Mouse (Mus musculus): ENCODE measurements around the gene Cmya5. TPM values are rescaled to one million over a fixed set of nuclear protein-coding genes. Genes with fewer than 3 reads are reported as not detected.

The Cmya5 gene
- polyA plus RNA-seq, 1 experiment from 2014 or later, result 3.9 TPM

- Histone ChIP-seq H3K27ac (ENCODE audit: poor library complexity, severe bottlenecking) (no peak overlapping the region), H3K4me3 (no peak overlapping the region), H3K27me3 (replicated peaks) (no peaks in the 10 kb centered on the region), H3K9me3 (replicated peaks) (peaks cover 3% of the 10 kb centered on the region; the same call in 1 of the 2 replicates), H3K9ac (no peak overlapping the region), H3K4me1 (replicated peaks) (no peaks in the 10 kb centered on the region), H3K36me3 (peaks cover 3% of the 10 kb centered on the region; the same call in 1 of the 2 replicates), H3K4me2 (no peak overlapping the region)
- 69% methylated on average over 7 of the region's 7 CpGs for WGBS
- no peak for ATAC-seq (ENCODE audit: insufficient number of reproducible peaks, low FRiP score)
Observed at GRCm38 (mm10) chr13:93117241-93117640, 27.3 kb downstream of the Cmya5 start.

GRCm38 (mm10) chr13:93102340-93103090 lies 42.0 kb downstream of the Cmya5 start:
- no peak overlapping the region for H3K9ac ChIP-seq
- no peaks in the 10 kb centered on the region for H3K4me1 ChIP-seq (replicated peaks)
- no peak overlapping the region for H3K4me3 ChIP-seq
- H3K27me3 ChIP-seq (replicated peaks), result no peaks in the 10 kb centered on the region
- no peaks in the 10 kb centered on the region for H3K9me3 ChIP-seq (replicated peaks)
- H3K36me3 ChIP-seq, result 0 out of 2 replicates have a peak, but pooled peaks cover 2% of the 10 kb centered on the region
- no peak overlapping the region for H3K27ac ChIP-seq (ENCODE audit: poor library complexity, severe bottlenecking)
- ATAC-seq (ENCODE audit: insufficient number of reproducible peaks, low FRiP score), result no peak
- WGBS, result 74% methylated on average over 4 of the region's 4 CpGs
- H3K4me2 ChIP-seq, result no peak overlapping the region

GRCm38 (mm10) chr13:93098596-93098995 lies 45.9 kb downstream of the Cmya5 start:
- Histone ChIP-seq H3K4me3 (no peak overlapping the region), H3K36me3 (0 out of 2 replicates have a peak, but pooled peaks cover 4% of the 10 kb centered on the region), H3K27ac (ENCODE audit: poor library complexity, severe bottlenecking) (no peak overlapping the region), H3K27me3 (replicated peaks) (no peaks in the 10 kb centered on the region), H3K9ac (no peak overlapping the region), H3K4me2 (no peak overlapping the region), H3K4me1 (replicated peaks) (peaks cover 12% of the 10 kb centered on the region), H3K9me3 (replicated peaks) (no peaks in the 10 kb centered on the region)
- no peak for ATAC-seq (ENCODE audit: insufficient number of reproducible peaks, low FRiP score)
- 81% methylated on average over 3 of the region's 3 CpGs for WGBS

- Histone ChIP-seq H3K4me1 (replicated peaks) (peaks cover 12% of the 10 kb centered on the region), H3K27ac (ENCODE audit: poor library complexity, severe bottlenecking) (no peak overlapping the region), H3K9me3 (replicated peaks) (no peaks in the 10 kb centered on the region), H3K36me3 (0 out of 2 replicates have a peak, but pooled peaks cover 4% of the 10 kb centered on the region), H3K27me3 (replicated peaks) (no peaks in the 10 kb centered on the region), H3K9ac (no peak overlapping the region), H3K4me2 (no peak overlapping the region), H3K4me3 (no peak overlapping the region)
- WGBS, result 87% methylated on average over 6 of the region's 6 CpGs
- no peak for ATAC-seq (ENCODE audit: insufficient number of reproducible peaks, low FRiP score)
Observed at GRCm38 (mm10) chr13:93096643-93097042, 47.9 kb downstream of the Cmya5 start.

GRCm38 (mm10) chr13:93095097-93095791 lies 49.3 kb downstream of the Cmya5 start:
- no peak overlapping the region for H3K4me3 ChIP-seq
- no peak overlapping the region for H3K9ac ChIP-seq
- ATAC-seq (ENCODE audit: insufficient number of reproducible peaks, low FRiP score), result no peak
- H3K36me3 ChIP-seq, result 0 out of 2 replicates have a peak, but pooled peaks cover 4% of the 10 kb centered on the region
- H3K9me3 ChIP-seq (replicated peaks), result no peaks in the 10 kb centered on the region
- H3K4me1 ChIP-seq (replicated peaks), result peaks cover 12% of the 10 kb centered on the region
- H3K27me3 ChIP-seq (replicated peaks), result no peaks in the 10 kb centered on the region
- H3K4me2 ChIP-seq, result no peak overlapping the region
- H3K27ac ChIP-seq (ENCODE audit: poor library complexity, severe bottlenecking), result no peak overlapping the region
- 84% methylated on average over 15 of the region's 15 CpGs for WGBS

GRCm38 (mm10) chr13:93094204-93094935 lies 50.2 kb downstream of the Cmya5 start:
- Histone ChIP-seq H3K27ac (ENCODE audit: poor library complexity, severe bottlenecking) (no peak overlapping the region), H3K4me2 (no peak overlapping the region)

GRCm38 (mm10) chr13:93093697-93094096 lies 50.8 kb downstream of the Cmya5 start:
- H3K27me3 ChIP-seq (replicated peaks), result no peaks in the 10 kb centered on the region
- no peak for ATAC-seq (ENCODE audit: insufficient number of reproducible peaks, low FRiP score)
- no peak overlapping the region for H3K27ac ChIP-seq (ENCODE audit: poor library complexity, severe bottlenecking)
- peaks cover 12% of the 10 kb centered on the region for H3K4me1 ChIP-seq (replicated peaks)
- no peak overlapping the region for H3K4me3 ChIP-seq
- no peak overlapping the region for H3K4me2 ChIP-seq
- H3K9ac ChIP-seq, result no peak overlapping the region
- peaks cover 4% of the 10 kb centered on the region; the same call in 1 of the 2 replicates for H3K36me3 ChIP-seq
- 65% methylated on average over 5 of the region's 5 CpGs for WGBS
- no peaks in the 10 kb centered on the region for H3K9me3 ChIP-seq (replicated peaks)

More at GRCm38 (mm10) chr13:93094204-93094935, 50.2 kb downstream of the Cmya5 start:
- H3K9me3 ChIP-seq (replicated peaks), result no peaks in the 10 kb centered on the region
- H3K27me3 ChIP-seq (replicated peaks), result no peaks in the 10 kb centered on the region
- H3K4me1 ChIP-seq (replicated peaks), result peaks cover 12% of the 10 kb centered on the region
- H3K36me3 ChIP-seq, result peaks cover 4% of the 10 kb centered on the region; the same call in 1 of the 2 replicates
- no peak overlapping the region for H3K4me3 ChIP-seq
- 64% methylated on average over 10 of the region's 10 CpGs for WGBS
- no peak overlapping the region for H3K9ac ChIP-seq
- ATAC-seq (ENCODE audit: insufficient number of reproducible peaks, low FRiP score), result no peak

GRCm38 (mm10) chr13:93092916-93093429 lies 51.6 kb downstream of the Cmya5 start:
- ATAC-seq (ENCODE audit: insufficient number of reproducible peaks, low FRiP score), result no peak
- H3K9ac ChIP-seq, result no peak overlapping the region
- H3K4me3 ChIP-seq, result no peak overlapping the region
- no peak overlapping the region for H3K27ac ChIP-seq (ENCODE audit: poor library complexity, severe bottlenecking)
- H3K4me2 ChIP-seq, result no peak overlapping the region
- H3K27me3 ChIP-seq (replicated peaks), result no peaks in the 10 kb centered on the region
- WGBS, result 59% methylated on average over 2 of the region's 2 CpGs
- H3K9me3 ChIP-seq (replicated peaks), result no peaks in the 10 kb centered on the region
- H3K4me1 ChIP-seq (replicated peaks), result peaks cover 12% of the 10 kb centered on the region
- peaks cover 5% of the 10 kb centered on the region; the same call in 1 of the 2 replicates for H3K36me3 ChIP-seq

GRCm38 (mm10) chr13:93091866-93092455 lies 52.6 kb downstream of the Cmya5 start:
- Histone ChIP-seq H3K36me3 (peaks cover 5% of the 10 kb centered on the region; the same call in 1 of the 2 replicates), H3K4me3 (no peak overlapping the region), H3K27me3 (replicated peaks) (no peaks in the 10 kb centered on the region), H3K9ac (no peak overlapping the region), H3K4me1 (replicated peaks) (peaks cover 12% of the 10 kb centered on the region), H3K4me2 (no peak overlapping the region), H3K9me3 (replicated peaks) (no peaks in the 10 kb centered on the region), H3K27ac (ENCODE audit: poor library complexity, severe bottlenecking) (no peak overlapping the region)
- no peak for ATAC-seq (ENCODE audit: insufficient number of reproducible peaks, low FRiP score)
- 83% methylated on average over 10 of the region's 10 CpGs for WGBS

GRCm38 (mm10) chr13:93091176-93091575 lies 53.3 kb downstream of the Cmya5 start:
- Histone ChIP-seq H3K4me1 (replicated peaks) (peaks cover 12% of the 10 kb centered on the region), H3K36me3 (peaks cover 2% of the 10 kb centered on the region; the same call in 1 of the 2 replicates), H3K4me2 (no peak overlapping the region), H3K9me3 (replicated peaks) (no peaks in the 10 kb centered on the region), H3K4me3 (no peak overlapping the region), H3K27ac (ENCODE audit: poor library complexity, severe bottlenecking) (no peak overlapping the region), H3K27me3 (replicated peaks) (no peaks in the 10 kb centered on the region), H3K9ac (no peak overlapping the region)
- ATAC-seq (ENCODE audit: insufficient number of reproducible peaks, low FRiP score), result no peak
- WGBS, result 85% methylated on average over 9 of the region's 9 CpGs
